Mouse (Mus musculus) heart, postnatal 0 days (tissue): Measurements from ENCODE around the gene Tgm1. TPM values are rescaled to one million over a fixed set of nuclear protein-coding genes. Genes with fewer than 3 reads are reported as not detected.
"Not testable (repeated sequence)": the region's sequence is repeated elsewhere in the genome, so short reads cannot be mapped to it uniquely, and the experiment has no call there.

Experiments
- ATAC-seq: fragments of 200-750 bp; cut with Nextera tagmentation; 2 replicates; pipeline ENCODE4 v1.8.0; 2017; ENCODE audit warnings: low read depth, moderate number of reproducible peaks, moderate library complexity; ENCODE audit not compliant: insufficient read depth
- DNase-seq: peaks from one replicate; pipeline ENCODE4 v3.0.0-alpha.2; 2016; ENCODE audit warnings: low spot score
- H3K27ac ChIP-seq: fragments of 300-500 bp; sonication (generic); 2 replicates; pipeline ENCODE4 v1.5.1; 2014; ENCODE audit warnings: low read depth, mild to moderate bottlenecking
- H3K27me3 ChIP-seq: fragments of 300-500 bp; sonication (generic); 2 replicates; pipeline ENCODE4 v1.6.1; 2014; ENCODE audit warnings: low read length, mixed read lengths; ENCODE audit not compliant: control insufficient read depth, insufficient read depth
- H3K36me3 ChIP-seq: fragments of 300-500 bp; sonication (generic); replicated peaks from 2 replicates; pipeline ENCODE4 v1.6.1; 2014; ENCODE audit warnings: low read length, mixed read lengths; ENCODE audit not compliant: control insufficient read depth, insufficient read depth
- H3K4me1 ChIP-seq: fragments of 300-500 bp; sonication (generic); 2 replicates; pipeline ENCODE4 v1.6.1; 2014; ENCODE audit warnings: antibody characterized with exemption; ENCODE audit not compliant: control insufficient read depth, insufficient read depth
- H3K4me2 ChIP-seq: fragments of 300-500 bp; sonication (generic); 2 replicates; pipeline ENCODE4 v1.6.1; 2014; ENCODE audit warnings: low read depth, mild to moderate bottlenecking, low read length, moderate library complexity
- H3K4me3 ChIP-seq: fragments of 300-500 bp; sonication (generic); 2 replicates; pipeline ENCODE4 v1.5.1; 2014; ENCODE audit warnings: low read depth, low read length
- H3K9ac ChIP-seq: fragments of 300-500 bp; sonication (generic); replicated peaks from 2 replicates; pipeline ENCODE4 v1.6.1; 2014; ENCODE audit warnings: low read depth, low read length, mixed read lengths
- H3K9me3 ChIP-seq: fragments of 300-500 bp; sonication (generic); replicated peaks from 2 replicates; pipeline ENCODE4 v1.6.1; 2016; ENCODE audit warnings: low read length; ENCODE audit not compliant: control insufficient read depth
- CTCF ChIP-seq: IDR thresholded peaks from 2 replicates; pipeline ENCODE4 v1.5.1; 2016; ENCODE audit warnings: antibody characterized with exemption, control low read depth, low read depth
- EP300 ChIP-seq: IDR thresholded peaks from 2 replicates; pipeline ENCODE4 v1.6.1; 2016; ENCODE audit warnings: antibody characterized with exemption, low read depth
- WGBS: fragments of 180-500 bp; shearing (Covaris S2); extraction: QIAGEN DNeasy Blood & Tissue Kit; methylation state at CpG from one replicate; pipeline ENCODE4 v1.1.7; 2014; 5-methylcytosine and 5-hydroxymethylcytosine counted together
- polyA plus RNA-seq: library from polyadenylated mRNA; unstranded; fragments of >200 nt; fragmentation: Nextera tagmentation; extraction: Ambion mirVana; gene quantifications from 2 replicates; pipeline ENCODE4 v1.2.1, GENCODE M21; 2015
- total RNA-seq: library from RNA; depleted of rRNA; stranded (reverse); fragments of >200 nt; gene quantifications from 2 replicates; pipeline ENCODE4 v1.2.3, GENCODE M21; 2014; ENCODE audit warnings: low replicate concordance; rRNA removed

Gene Tgm1
- 0.85 and 1.3 TPM in 2 replicates for total RNA-seq
- 0.11 and 0.27 TPM in 2 replicates for polyA plus RNA-seq

DNA sequence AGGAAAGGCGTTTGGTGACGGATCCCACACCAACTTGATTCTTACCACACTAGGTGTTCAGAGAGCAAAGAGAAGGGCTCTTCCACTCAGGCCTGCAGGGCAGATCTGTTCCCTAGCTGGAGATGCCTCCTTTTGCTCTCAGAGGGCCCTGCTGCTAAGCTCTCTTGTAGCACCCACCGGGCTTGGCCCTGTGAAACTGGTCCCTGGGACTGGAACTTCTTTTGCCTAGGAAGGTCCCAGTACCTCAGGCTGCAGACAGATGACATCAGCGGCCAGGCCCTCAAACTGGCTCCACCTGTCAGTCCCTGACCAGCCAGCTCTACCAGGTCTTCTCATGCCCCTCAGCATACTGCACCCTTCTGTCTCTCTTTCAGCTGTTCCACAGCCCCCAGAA is at the start of gene Tgm1:
Gene Tgm1 (minus strand): TSS at position 198 of the 394 bp plus-strand sequence.
- H3K36me3 ChIP-seq, result peaks cover 17% of the 10 kb centered on the region
- no peak for TF ChIP-seq CTCF
- no peak for TF ChIP-seq EP300
- 29% methylated on average over 4 of the region's 4 CpGs for WGBS
- no peak within 1 kb of the TSS for H3K4me3 ChIP-seq
- ATAC-seq (no peak), DNase-seq (no peak)
- no peaks in the 10 kb centered on the region for H3K4me1 ChIP-seq
- peaks cover 22% of the 10 kb centered on the region for H3K27me3 ChIP-seq
- peak within 1 kb of the TSS; percentile 46; the same call in 1 of the 2 replicates for H3K4me2 ChIP-seq
- no peak within 1 kb of the TSS for H3K27ac ChIP-seq
- H3K9ac ChIP-seq, result no peak within 1 kb of the TSS
- no peaks in the 10 kb centered on the region for H3K9me3 ChIP-seq

DNA sequence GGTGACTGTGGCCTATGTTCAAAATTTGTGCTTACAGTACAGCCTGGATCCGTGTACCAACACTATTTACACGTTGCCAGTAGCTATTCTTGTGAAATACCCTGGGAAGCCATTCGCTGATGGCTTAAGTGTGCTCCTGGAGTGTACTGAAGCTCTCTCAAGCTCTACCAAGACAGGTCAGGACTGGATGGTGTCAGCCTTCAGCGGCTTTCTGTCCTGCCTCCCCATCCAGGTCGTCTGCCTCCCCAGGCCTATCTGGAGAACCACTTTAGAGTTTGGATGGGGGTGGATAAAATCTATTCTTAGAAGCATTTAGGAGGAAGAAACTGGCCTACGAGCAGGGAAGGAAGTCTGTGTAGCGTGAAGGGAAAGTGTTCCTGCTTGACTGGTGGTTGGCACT is 49.4 kb upstream of the Tgm1 start:
- no peaks in the 10 kb centered on the region for H3K9me3 ChIP-seq
- no peak overlapping the region; the same call in 1 of the 2 replicates for H3K4me2 ChIP-seq
- 0 out of 2 replicates have a peak overlapping the region, but pooled peaks have one; percentile 5 for H3K27ac ChIP-seq
- no peaks in the 10 kb centered on the region for H3K36me3 ChIP-seq
- H3K27me3 ChIP-seq, result peaks cover 26% of the 10 kb centered on the region
- no peak overlapping the region for H3K4me3 ChIP-seq
- no peak for TF ChIP-seq CTCF
- no peak for TF ChIP-seq EP300
- DNase-seq, result no peak
- no peak for ATAC-seq
- H3K9ac ChIP-seq, result peak overlapping the region; percentile 37; the same call in 1 of the 2 replicates
- H3K4me1 ChIP-seq, result peaks cover 26% of the 10 kb centered on the region
- WGBS, result 16% methylated on average over 7 of the region's 7 CpGs

DNA sequence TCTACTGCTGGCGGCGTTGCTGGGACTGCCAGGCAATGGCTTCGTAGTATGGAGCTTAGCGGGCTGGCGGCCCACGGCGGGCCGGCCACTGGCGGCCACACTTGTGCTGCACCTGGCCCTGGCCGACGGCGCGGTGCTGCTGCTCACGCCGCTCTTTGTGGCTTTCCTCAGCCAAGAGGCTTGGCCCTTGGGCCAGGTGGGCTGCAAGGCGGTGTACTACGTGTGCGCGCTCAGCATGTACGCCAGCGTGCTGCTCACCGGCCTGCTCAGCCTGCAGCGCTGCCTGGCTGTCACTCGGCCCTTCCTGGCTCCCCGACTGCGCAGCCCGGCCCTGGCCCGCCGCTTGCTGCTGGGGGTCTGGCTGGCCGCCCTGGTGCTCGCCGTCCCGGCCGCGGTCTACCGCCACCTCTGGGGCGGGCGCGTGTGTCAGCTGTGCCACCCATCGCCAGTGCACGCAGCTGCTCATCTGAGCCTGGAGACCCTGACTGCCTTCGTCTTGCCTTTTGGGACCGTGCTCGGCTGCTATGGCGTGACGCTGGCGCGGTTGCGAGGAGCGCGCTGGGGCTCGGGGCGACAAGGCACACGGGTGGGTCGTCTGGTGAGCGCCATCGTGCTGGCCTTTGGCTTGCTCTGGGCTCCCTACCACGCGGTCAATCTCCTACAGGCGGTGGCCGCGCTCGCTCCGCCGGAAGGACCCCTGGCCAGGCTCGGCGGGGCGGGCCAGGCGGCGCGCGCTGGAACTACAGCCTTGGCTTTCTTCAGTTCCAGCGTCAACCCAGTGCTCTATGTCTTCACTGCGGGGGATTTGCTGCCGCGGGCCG is 48.5 kb upstream of the Tgm1 start:
- WGBS, result under 1% methylated on average over 70 of the region's 77 CpGs
- Histone ChIP-seq H3K36me3 (no peaks in the 10 kb centered on the region), H3K9ac (peak overlapping the region; percentile 37), H3K27me3 (peaks cover 19% of the 10 kb centered on the region), H3K27ac (0 out of 2 replicates have a peak overlapping the region, but pooled peaks have one; percentile 5), H3K9me3 (no peaks in the 10 kb centered on the region), H3K4me1 (peaks cover 20% of the 10 kb centered on the region; the same call in 1 of the 2 replicates), H3K4me2 (peak overlapping the region; percentile 91), H3K4me3 (peak overlapping the region; percentile 51)
- TF ChIP-seq EP300, result no peak
- TF ChIP-seq CTCF, result peak; percentile 13; the same call in 1 of the 2 replicates
- DNase-seq, result peak; percentile 65
- ATAC-seq, result peak; percentile 55

DNA sequence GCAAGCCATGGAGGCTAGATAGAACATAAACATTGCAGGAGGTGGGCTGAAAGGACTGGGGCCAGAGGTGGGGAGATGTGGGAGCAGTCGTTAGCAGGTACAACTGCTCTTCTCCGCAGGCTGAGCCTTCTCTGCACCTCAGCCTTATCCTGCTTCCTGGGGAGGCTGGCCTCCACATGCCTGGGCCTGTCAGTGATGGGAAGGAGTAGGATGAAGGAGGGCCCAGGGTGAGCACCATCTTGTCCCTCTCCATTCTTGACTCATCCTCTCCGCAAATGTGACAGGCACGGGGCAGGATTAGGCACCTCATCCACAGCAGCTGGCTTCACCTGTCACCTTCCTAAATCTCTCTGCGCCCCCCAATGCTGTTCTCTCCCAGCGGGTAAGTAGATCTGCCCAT is 47.4 kb upstream of the Tgm1 start, which contains the start of gene Ltb4r2:
Gene Ltb4r2 (plus strand): TSS at position 266 of the 400 bp plus-strand sequence.
- Histone ChIP-seq H3K4me3 (peak within 1 kb of the TSS; percentile 51), H3K27me3 (peaks cover 17% of the 10 kb centered on the region), H3K9me3 (no peaks in the 10 kb centered on the region), H3K4me1 (peaks cover 20% of the 10 kb centered on the region; the same call in 1 of the 2 replicates), H3K9ac (peak within 1 kb of the TSS; percentile 37), H3K27ac (no peak within 1 kb of the TSS), H3K4me2 (peak within 1 kb of the TSS; percentile 91), H3K36me3 (no peaks in the 10 kb centered on the region)
- ATAC-seq (no peak), DNase-seq (no peak)
- no peak for TF ChIP-seq EP300
- 78% methylated on average over 6 of the region's 6 CpGs for WGBS

DNA sequence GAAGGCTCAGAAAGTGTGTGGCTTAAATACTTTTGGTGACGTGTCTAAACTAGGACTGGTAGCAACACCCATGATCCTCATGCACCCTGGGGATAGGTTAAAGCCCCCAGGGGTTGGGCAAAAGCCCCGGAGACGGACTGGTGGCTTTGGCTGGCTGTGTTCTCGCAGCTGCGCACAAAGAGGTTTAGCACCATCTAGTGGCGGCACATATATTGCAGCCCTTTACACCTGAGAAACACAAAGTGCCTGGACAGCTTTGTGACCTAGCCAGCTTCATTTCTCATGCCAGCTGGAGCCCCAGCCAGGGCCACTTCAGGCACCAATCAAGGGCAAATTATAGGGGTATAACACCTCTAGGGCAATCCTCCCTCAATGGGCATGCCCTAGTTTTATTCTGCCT is 46.4 kb upstream of the Tgm1 start:
- DNase-seq (peak; percentile 53), ATAC-seq (peak; percentile 42)
- peak; percentile 80 for TF ChIP-seq CTCF
- WGBS, result 1% methylated on average over 5 of the region's 6 CpGs
- not testable (repeated sequence) for H3K9me3 ChIP-seq, H3K9ac ChIP-seq, H3K27ac ChIP-seq, H3K36me3 ChIP-seq
- H3K27me3 ChIP-seq, result peaks cover 12% of the 10 kb centered on the region
- peak overlapping the region; percentile 54 for H3K4me2 ChIP-seq
- peaks cover 20% of the 10 kb centered on the region; the same call in 1 of the 2 replicates for H3K4me1 ChIP-seq
- H3K4me3 ChIP-seq, result peak overlapping the region; percentile 28
